Mouse (Mus musculus) embryonic facial prominence, embryonic 14.5 days (tissue): ENCODE measurements around the gene Islr2. TPM values are rescaled to one million over a fixed set of nuclear protein-coding genes. Genes with fewer than 3 reads are reported as not detected.

ENCODE experiments used
- ATAC-seq: fragments of 200-750 bp; cut with Nextera tagmentation; 2 replicates; pipeline ENCODE4 v1.8.0; 2017; ENCODE audit warnings: low read depth, moderate number of reproducible peaks, moderate TSS enrichment
- DNase-seq: peaks from one replicate; pipeline ENCODE4 v3.0.0-alpha.2; 2015; ENCODE audit warnings: low spot score
- H3K27ac ChIP-seq: fragments of 300-500 bp; sonication (generic); replicated peaks from 2 replicates; pipeline ENCODE4 v1.5.1; 2014; ENCODE audit warnings: low read depth, mild to moderate bottlenecking, low read length, moderate library complexity
- H3K27me3 ChIP-seq: fragments of 300-500 bp; sonication (generic); replicated peaks from 2 replicates; pipeline ENCODE4 v1.6.1; 2014; ENCODE audit warnings: low read length; ENCODE audit not compliant: control insufficient read depth, insufficient read depth
- H3K36me3 ChIP-seq: fragments of 300-500 bp; sonication (generic); 2 replicates; pipeline ENCODE4 v1.6.1; 2014; ENCODE audit warnings: low read length, mixed read lengths; ENCODE audit not compliant: control insufficient read depth, insufficient read depth
- H3K4me1 ChIP-seq: fragments of 300-500 bp; sonication (generic); 2 replicates; pipeline ENCODE4 v1.6.1; 2014; ENCODE audit warnings: antibody characterized with exemption, low read length; ENCODE audit not compliant: control insufficient read depth, insufficient read depth
- H3K4me2 ChIP-seq: fragments of 300-500 bp; sonication (generic); 2 replicates; pipeline ENCODE4 v1.6.1; 2014; ENCODE audit warnings: low read depth, mild to moderate bottlenecking, low read length, moderate library complexity, mixed read lengths
- H3K4me3 ChIP-seq: fragments of 300-500 bp; sonication (generic); 2 replicates; pipeline ENCODE4 v1.5.1; 2014; ENCODE audit warnings: low read depth, mild to moderate bottlenecking, low read length
- H3K9ac ChIP-seq: fragments of 300-500 bp; sonication (generic); 2 replicates; pipeline ENCODE4 v1.6.1; 2014; ENCODE audit warnings: low read depth, mild to moderate bottlenecking, low read length, moderate library complexity, mixed read lengths
- H3K9me3 ChIP-seq: fragments of 300-500 bp; sonication (generic); 2 replicates; pipeline ENCODE4 v1.6.1; 2016; ENCODE audit warnings: low read length; ENCODE audit not compliant: control insufficient read depth
- WGBS: fragments of 180-500 bp; shearing (Covaris S2); extraction: QIAGEN DNeasy Blood & Tissue Kit; methylation state at CpG from one replicate; pipeline ENCODE4 v1.1.7; 2014; 5-methylcytosine and 5-hydroxymethylcytosine counted together
- polyA plus RNA-seq: library from polyadenylated mRNA; unstranded; fragments of >200 nt; fragmentation: Nextera tagmentation; extraction: Ambion mirVana; gene quantifications from 2 replicates; pipeline ENCODE4 v1.2.1, GENCODE M21; 2014

The Islr2 gene
- polyA plus RNA-seq, 1 experiment from 2014 or later: 2.5 TPM

- Histone ChIP-seq H3K27ac (peak overlapping the region; percentile 70), H3K9me3 (no peaks in the 10 kb centered on the region), H3K4me1 (peaks cover 37% of the 10 kb centered on the region), H3K9ac (peak overlapping the region; percentile 65), H3K36me3 (peaks cover 7% of the 10 kb centered on the region; the same call in 1 of the 2 replicates), H3K4me3 (peak overlapping the region; percentile 29), H3K27me3 (no peaks in the 10 kb centered on the region), H3K4me2 (peak overlapping the region; percentile 70)
- ATAC-seq: peak; percentile 84
- WGBS: 7% methylated on average over 25 of the region's 25 CpGs
- peak; percentile 92 for DNase-seq
These were observed 43.1 kb upstream of the Islr2 start for GRCm38 (mm10) chr9:58247064-58247759.

GRCm38 (mm10) chr9:58246083-58246591 is 42.0 kb upstream of the Islr2 start:
- ATAC-seq (no peak), DNase-seq (no peak)
- Histone ChIP-seq H3K4me1 (peaks cover 46% of the 10 kb centered on the region), H3K4me2 (no peak overlapping the region), H3K4me3 (no peak overlapping the region), H3K9ac (no peak overlapping the region), H3K27ac (no peak overlapping the region), H3K36me3 (peaks cover 7% of the 10 kb centered on the region; the same call in 1 of the 2 replicates), H3K9me3 (no peaks in the 10 kb centered on the region), H3K27me3 (no peaks in the 10 kb centered on the region)
- 74% methylated on average over 4 of the region's 4 CpGs for WGBS

- 94% methylated on average over 6 of the region's 6 CpGs for WGBS
- Histone ChIP-seq H3K9me3 (no peaks in the 10 kb centered on the region), H3K9ac (no peak overlapping the region), H3K36me3 (peaks cover 7% of the 10 kb centered on the region; the same call in 1 of the 2 replicates), H3K27me3 (no peaks in the 10 kb centered on the region), H3K4me3 (no peak overlapping the region), H3K27ac (no peak overlapping the region), H3K4me1 (peaks cover 39% of the 10 kb centered on the region), H3K4me2 (no peak overlapping the region)
- DNase-seq: no peak
- ATAC-seq: no peak
These were observed 39.6 kb upstream of the Islr2 start for GRCm38 (mm10) chr9:58243696-58244095.

- Histone ChIP-seq H3K9ac (no peak overlapping the region), H3K27me3 (no peaks in the 10 kb centered on the region), H3K36me3 (peaks cover 7% of the 10 kb centered on the region; the same call in 1 of the 2 replicates), H3K4me2 (no peak overlapping the region), H3K4me3 (no peak overlapping the region), H3K27ac (no peak overlapping the region), H3K4me1 (peaks cover 34% of the 10 kb centered on the region), H3K9me3 (no peaks in the 10 kb centered on the region)
- ATAC-seq (no peak), DNase-seq (no peak)
- WGBS: 76% methylated on average over 5 of the region's 5 CpGs
These were observed 38.6 kb upstream of the Islr2 start for GRCm38 (mm10) chr9:58242696-58243095.

GRCm38 (mm10) chr9:58241780-58242485 is 37.8 kb upstream of the Islr2 start:
- WGBS: 48% methylated on average over 9 of the region's 9 CpGs
- DNase-seq: peak; percentile 83
- Histone ChIP-seq H3K36me3 (peaks cover 7% of the 10 kb centered on the region; the same call in 1 of the 2 replicates), H3K4me1 (peaks cover 26% of the 10 kb centered on the region), H3K4me2 (no peak overlapping the region), H3K27me3 (no peaks in the 10 kb centered on the region), H3K27ac (peak overlapping the region; percentile 28; the same call in 1 of the 2 replicates), H3K9ac (no peak overlapping the region), H3K4me3 (no peak overlapping the region), H3K9me3 (no peaks in the 10 kb centered on the region)
- ATAC-seq: peak; percentile 87; the same call in 1 of the 2 replicates

- WGBS: 97% methylated on average over 28 of the region's 28 CpGs
- peaks cover 39% of the 10 kb centered on the region for H3K36me3 ChIP-seq
- no peak for ATAC-seq
These were observed 30.4 kb upstream of the Islr2 start for GRCm38 (mm10) chr9:58234502-58235015.

GRCm38 (mm10) chr9:58232374-58232773 is 28.3 kb upstream of the Islr2 start:
- peaks cover 3% of the 10 kb centered on the region; the same call in 1 of the 2 replicates for H3K4me1 ChIP-seq
- no peak overlapping the region for H3K4me2 ChIP-seq
- H3K27me3 ChIP-seq: no peaks in the 10 kb centered on the region
- H3K4me3 ChIP-seq: no peak overlapping the region
- H3K9ac ChIP-seq: no peak overlapping the region
- no peak overlapping the region for H3K27ac ChIP-seq
- peaks cover 60% of the 10 kb centered on the region for H3K36me3 ChIP-seq
- WGBS: 45% methylated on average over 5 of the region's 5 CpGs
- no peaks in the 10 kb centered on the region for H3K9me3 ChIP-seq
- DNase-seq: no peak
- ATAC-seq: no peak

More at GRCm38 (mm10) chr9:58234502-58235015, 30.4 kb upstream of the Islr2 start:
- H3K9ac ChIP-seq: no peak overlapping the region
- H3K4me1 ChIP-seq: peaks cover 3% of the 10 kb centered on the region; the same call in 1 of the 2 replicates
- H3K4me3 ChIP-seq: no peak overlapping the region
- H3K27me3 ChIP-seq: no peaks in the 10 kb centered on the region
- no peaks in the 10 kb centered on the region for H3K9me3 ChIP-seq
- DNase-seq: no peak
- H3K4me2 ChIP-seq: no peak overlapping the region
- H3K27ac ChIP-seq: no peak overlapping the region

GRCm38 (mm10) chr9:58231746-58232145 is 27.6 kb upstream of the Islr2 start:
- Histone ChIP-seq H3K4me3 (no peak overlapping the region), H3K9me3 (no peaks in the 10 kb centered on the region), H3K4me1 (peaks cover 3% of the 10 kb centered on the region; the same call in 1 of the 2 replicates), H3K4me2 (no peak overlapping the region), H3K36me3 (peaks cover 64% of the 10 kb centered on the region), H3K27me3 (no peaks in the 10 kb centered on the region), H3K27ac (no peak overlapping the region), H3K9ac (no peak overlapping the region)
- DNase-seq: no peak
- WGBS: 28% methylated on average over 6 of the region's 6 CpGs
- ATAC-seq: no peak
